Mouse (Mus musculus): ENCODE results near the gene Olfr524.

Olfr524 gene

DNA sequence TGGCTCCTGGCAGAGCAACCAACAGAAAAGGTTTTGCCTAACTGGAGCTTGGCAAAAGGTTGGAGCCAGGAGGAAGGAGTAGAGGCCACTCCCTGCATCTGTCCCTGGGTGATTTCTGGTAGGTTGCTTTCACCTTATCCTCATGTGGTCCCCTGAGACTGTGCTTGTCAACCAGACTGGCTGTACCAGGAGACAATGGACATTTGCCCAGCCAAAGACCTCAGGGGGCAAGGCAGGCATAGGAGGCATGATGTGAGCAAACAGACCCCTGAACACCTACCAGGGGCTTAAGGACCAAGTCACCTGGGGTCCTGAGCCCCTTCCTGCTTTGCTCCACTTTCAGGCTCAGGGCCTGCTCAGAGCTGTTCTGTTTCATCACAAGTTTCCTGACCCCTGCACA is at the start of gene Olfr524:
TSS of gene Olfr524 (minus strand) at position 101 of the 400 bp plus-strand sequence.
- DNase-seq (ENCODE audit: low read depth, low spot score): no peak

- peak; percentile 20 for DNase-seq (ENCODE audit: low read depth, low spot score)
These were observed 48.1 kb upstream of the Olfr524 start for GRCm38 (mm10) chr7:140253780-140254299.

GRCm38 (mm10) chr7:140247216-140247615 is 41.5 kb upstream of the Olfr524 start, which contains the start of gene 5830411N06Rik:
TSS of gene 5830411N06Rik (plus strand) at chr7:140247284.
- DNase-seq (ENCODE audit: low read depth, low spot score): no peak

- no peak for DNase-seq (ENCODE audit: low read depth, low spot score)
These were observed 27.9 kb upstream of the Olfr524 start for GRCm38 (mm10) chr7:140233696-140234095.

- no peak for DNase-seq (ENCODE audit: low read depth, low spot score)
These were observed 25.3 kb upstream of the Olfr524 start for GRCm38 (mm10) chr7:140231026-140231425.

GRCm38 (mm10) chr7:140228476-140228875 is 22.7 kb upstream of the Olfr524 start:
- no peak for DNase-seq (ENCODE audit: low read depth, low spot score)

DNA sequence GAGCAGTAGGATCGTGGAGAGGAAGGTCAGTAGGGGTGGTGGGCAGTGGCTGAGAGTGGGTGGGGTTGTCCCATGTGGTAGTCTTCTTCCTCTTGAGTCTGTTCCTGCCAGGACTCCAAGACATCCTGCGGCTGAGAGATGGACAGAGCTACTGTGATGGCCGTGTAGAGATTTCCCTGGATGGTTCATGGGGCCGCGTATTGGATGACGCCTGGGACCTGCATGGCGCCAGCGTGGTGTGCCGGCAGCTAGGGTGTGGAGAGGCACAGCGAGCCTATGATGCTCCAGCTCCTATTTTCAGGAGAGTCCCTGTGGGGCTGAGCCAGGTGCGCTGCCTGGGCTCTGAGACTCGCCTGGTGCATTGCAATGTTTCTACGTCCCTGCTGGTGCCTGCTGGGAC is 18.4 kb upstream of the Olfr524 start:
- DNase-seq (ENCODE audit: low read depth, low spot score): no peak

DNA sequence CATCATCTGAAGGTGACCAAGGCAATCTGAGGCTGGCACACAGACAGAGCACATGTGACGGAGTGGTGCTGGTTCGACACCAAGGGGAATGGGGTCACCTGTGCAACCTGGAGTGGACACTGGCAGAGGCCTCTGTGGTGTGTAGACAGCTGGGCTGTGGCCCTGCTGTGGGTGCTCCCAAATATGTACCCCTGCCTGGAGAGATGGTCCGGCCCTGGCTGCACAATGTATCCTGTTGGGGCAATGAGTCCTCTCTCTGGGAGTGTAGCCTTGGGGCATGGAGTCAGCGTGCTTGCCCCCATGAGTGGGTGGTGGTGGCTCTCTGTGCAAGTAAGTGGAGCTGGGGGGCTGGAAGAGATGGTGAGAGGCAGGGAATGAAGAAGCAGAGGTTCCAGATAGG is 14.6 kb upstream of the Olfr524 start:
- DNase-seq (ENCODE audit: low read depth, low spot score): no peak

- DNase-seq (ENCODE audit: low read depth, low spot score): no peak
These were observed 13.5 kb upstream of the Olfr524 start for GRCm38 (mm10) chr7:140219268-140219667.

DNA sequence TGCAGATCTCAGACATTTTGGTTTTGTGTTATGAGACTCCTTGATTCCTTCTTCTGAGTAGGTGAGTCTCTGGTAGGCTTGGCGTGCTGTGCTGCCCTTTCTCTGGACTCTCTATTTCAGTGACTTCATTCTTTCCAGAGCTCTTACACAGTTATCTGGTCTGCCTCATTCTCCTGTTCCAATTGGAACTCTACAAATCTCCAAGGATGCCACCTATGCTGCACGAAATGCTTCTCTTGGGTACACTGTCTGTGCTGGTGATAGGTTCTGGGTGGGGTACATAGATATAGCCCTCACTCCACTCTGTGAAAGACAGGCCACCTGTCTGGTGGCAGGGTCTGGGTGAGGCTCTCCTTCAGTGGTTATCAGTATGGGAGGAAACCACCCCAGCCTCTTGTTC is 12.2 kb upstream of the Olfr524 start, which contains the start of gene Cd163l1:
TSS of gene Cd163l1 (plus strand) at position 301 of the 400 bp plus-strand sequence.
- no peak for DNase-seq (ENCODE audit: low read depth, low spot score)

DNA sequence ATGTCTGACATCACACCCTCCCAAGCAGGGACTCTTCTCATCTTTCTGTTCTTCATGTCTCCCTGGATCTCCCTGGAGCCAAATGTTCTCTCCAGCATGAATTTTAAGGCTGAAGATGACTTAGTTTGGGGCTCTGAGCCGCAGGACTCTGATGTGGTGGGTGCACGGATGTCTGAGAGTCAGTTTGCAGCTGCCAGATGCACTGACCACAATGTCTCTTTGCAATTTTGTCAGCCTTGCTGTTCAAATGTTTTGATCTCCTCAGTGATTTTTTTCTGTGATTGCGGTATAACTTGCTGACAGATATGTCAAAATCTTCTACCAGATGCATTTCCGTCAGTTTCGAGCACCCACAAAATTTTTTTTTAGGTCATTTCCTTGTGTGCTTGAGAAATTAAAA is 8.1 kb upstream of the Olfr524 start:
- DNase-seq (ENCODE audit: low read depth, low spot score): no peak

- no peak for DNase-seq (ENCODE audit: low read depth, low spot score)
These were observed 2.9 kb upstream of the Olfr524 start for GRCm38 (mm10) chr7:140208677-140209076.

GRCm38 (mm10) chr7:140208153-140208552 is 2.4 kb upstream of the Olfr524 start:
- no peak for DNase-seq (ENCODE audit: low read depth, low spot score)

GRCm38 (mm10) chr7:140206904-140207303 is 1.1 kb upstream of the Olfr524 start:
- no peak for DNase-seq (ENCODE audit: low read depth, low spot score)

DNA sequence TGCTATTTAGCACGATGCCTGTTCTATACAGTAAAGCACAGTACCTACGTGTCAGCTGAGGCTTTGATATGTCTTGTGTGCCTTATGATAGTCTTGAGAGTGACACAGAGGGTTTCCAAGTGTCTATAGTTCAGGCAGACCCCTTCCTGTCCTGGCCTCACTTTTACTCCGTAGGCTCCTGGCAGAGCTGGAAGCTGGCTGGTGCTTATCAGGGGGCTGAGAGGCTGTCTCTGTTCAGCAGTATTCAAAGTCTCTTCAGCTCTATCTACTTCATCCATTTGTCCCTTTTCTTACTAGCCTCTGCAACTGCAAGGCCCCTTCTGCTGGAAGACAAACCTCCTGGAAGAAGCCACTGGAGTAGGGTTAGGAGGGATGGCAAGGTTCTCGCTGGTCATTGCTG is 4.7 kb downstream of the Olfr524 start:
- no peak for DNase-seq (ENCODE audit: low read depth, low spot score)

DNA sequence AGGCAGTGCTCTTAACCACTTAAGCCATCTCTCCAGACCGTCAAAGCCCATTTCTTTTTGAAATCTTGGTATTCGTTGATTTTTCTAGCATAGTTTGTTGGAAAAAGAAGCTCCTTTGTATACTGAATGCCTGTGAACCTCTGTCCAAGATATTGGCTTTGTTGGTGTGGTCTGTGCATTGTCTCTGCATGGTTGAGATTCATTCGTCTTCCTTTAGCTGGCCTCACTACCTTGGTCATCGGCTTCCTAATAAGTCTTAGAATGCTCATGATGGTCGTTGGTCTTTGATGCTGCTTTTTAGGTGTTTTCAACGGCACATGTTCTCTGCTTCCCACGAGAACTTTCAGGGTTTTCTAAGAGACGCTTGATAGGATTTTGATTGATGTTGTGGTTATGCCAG is 9.8 kb downstream of the Olfr524 start:
- DNase-seq (ENCODE audit: low read depth, low spot score): no peak

DNA sequence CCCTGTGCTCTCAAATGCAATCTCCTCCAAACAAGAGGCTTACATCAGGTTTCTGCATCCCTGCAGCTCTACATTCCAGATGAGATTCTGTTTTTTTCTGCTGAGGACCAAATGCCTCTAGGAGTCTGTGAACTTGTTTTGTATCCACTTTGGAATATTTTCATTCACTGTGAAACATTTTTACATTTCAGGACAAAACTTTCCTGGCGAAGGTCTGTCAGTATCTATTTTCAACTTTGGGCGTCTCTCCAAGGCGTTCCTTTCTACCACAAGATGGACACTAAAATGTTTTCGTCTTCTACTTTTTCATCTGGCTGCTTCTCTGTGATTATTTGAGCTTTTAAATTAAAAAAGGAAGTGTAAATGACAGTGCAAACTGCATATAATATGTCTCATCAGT is 11.7 kb downstream of the Olfr524 start:
- no peak for DNase-seq (ENCODE audit: low read depth, low spot score)

DNA sequence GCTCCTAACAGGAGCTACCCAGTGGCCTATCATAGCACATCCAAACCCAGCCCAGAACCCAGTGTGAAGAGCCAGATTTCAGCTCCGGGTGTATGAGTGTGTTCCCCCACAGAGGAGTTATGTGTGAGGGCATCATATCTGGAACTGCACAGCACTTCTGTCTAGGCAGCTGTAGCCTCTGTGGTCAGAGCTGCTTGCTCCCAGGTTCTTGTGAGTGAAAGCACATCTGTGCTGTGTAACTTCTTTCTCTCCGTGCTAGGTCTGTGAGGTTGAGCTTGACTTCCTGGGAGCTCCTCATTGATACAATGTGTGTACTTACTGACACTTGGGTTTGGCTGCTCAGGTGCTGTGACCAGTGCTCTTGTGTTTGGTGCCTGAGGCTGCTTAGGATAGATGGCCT is 12.9 kb downstream of the Olfr524 start:
- no peak for DNase-seq (ENCODE audit: low read depth, low spot score)

DNA sequence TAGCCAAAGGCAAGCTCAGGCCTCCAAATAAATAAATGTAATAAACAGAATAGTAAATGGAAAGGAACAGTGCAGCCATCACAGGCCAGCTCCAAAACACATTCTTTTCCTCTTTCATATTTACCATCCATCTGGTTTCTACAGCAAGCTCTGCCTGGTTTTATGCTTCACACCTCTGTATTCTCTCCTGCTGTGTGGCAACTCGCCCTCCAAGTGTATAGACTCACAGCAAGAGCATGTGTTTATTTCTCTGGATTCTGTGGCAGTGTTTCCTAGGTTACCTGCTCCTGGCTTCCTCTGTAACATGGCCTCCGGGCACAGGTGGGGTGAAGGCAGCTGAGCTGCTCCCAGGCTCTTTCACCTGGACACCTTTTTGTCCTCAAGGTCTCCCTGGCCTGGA is 13.3 kb downstream of the Olfr524 start:
- no peak for DNase-seq (ENCODE audit: low read depth, low spot score)

DNA sequence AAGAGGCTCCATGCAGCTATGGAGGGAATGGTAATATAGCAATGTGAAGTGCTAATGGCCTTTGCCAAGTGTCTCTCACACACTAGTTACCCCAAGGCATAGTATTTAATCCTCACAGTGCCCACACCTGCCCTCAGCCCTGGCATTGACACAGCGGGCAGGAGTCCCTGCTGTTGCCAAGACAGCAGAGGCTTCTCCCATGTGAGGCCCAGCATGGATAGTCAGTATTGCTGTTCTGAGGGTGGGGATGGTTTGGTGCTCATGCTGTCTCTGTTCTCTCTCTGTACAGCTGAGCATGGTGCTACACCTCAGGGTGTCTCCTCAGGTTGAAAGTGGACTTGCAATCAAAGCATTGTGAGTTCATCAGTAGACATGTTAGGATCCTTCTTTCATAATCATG is 15.3 kb downstream of the Olfr524 start:
- no peak for DNase-seq (ENCODE audit: low read depth, low spot score)

DNA sequence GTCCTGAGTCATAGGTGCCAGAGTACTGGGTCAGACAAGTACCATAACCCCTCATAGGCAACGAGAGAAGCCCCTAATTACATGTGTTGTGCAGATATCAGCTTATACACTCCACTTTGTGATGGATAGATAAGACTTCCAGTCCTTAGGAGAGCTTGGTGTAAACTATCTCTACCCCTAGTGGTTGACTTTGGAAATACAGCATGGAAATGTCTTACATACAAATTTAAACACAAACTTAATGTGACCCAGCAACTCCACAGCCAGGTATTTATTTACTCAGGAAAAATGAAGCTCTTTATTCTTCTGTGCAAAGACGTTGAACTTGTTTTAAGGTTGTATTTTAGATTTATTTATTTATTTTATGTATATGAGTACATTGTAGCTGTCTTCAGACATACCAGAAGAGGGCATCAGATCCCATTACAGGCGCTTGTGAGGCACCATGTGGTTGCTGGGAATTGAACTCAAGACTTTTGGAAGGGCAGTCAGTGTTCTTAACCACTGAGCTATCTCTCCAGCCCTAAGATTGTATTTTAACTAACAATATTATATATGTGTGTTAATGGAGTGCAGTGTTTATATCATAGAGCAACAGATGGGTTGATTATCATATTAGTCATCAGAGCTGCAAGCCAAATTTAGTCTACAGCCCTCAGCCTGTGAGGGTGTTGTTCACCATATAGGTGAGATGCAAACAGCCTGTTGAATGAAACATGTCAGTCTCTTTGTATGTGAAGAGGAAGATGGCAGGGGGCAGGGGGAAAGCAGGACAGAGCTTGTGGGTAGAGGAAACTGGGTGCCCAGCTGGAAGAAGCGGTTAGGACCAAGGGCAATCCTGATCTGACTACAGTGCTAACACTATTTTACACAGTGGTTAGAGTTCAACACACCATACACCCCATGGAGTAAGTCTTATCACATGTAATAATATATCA is 17.1 kb downstream of the Olfr524 start:
- peak; percentile 54 for DNase-seq (ENCODE audit: low read depth, low spot score)

DNA sequence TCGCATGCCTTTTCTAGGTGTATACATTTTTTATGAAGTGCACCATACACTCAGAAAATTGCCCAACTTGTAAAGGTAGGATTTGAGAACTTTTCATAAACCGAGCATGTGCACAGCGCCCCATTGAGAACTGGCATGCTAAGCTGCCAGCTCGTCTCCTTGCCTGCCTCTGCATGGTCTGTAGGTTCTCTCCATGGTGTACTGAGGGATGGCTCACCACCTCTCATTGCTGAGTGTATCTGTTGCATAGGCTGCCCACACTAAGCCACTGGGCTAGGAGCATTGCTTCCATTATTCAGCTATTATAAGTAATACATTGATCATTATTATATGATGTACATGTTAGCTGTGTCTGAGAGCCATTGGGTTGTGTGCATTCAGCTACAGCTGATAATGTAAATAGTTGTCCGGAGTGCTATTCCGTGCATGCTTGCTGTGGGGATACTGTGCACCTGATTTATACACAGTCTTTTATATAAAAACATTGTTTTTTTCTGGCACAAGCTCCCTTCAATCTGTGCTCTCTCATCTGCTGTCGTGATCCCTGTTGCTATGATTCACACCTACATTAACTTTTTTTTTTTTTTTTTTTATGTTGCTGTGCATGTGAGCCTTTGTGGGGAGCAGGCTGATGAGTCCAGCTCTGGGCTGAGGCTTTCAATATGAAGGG is 17.9 kb downstream of the Olfr524 start:
- DNase-seq (ENCODE audit: low read depth, low spot score): no peak
